Mouse (Mus musculus): ENCODE data around the gene 1110065P20Rik.

1110065P20Rik gene

GRCm38 (mm10) chr4:124850933-124851658 lies at the start of gene 1110065P20Rik:
TSS of gene 1110065P20Rik (minus strand) at chr4:124851196.
- DNase-seq (ENCODE audit: low spot score) = peak; percentile 62

DNA sequence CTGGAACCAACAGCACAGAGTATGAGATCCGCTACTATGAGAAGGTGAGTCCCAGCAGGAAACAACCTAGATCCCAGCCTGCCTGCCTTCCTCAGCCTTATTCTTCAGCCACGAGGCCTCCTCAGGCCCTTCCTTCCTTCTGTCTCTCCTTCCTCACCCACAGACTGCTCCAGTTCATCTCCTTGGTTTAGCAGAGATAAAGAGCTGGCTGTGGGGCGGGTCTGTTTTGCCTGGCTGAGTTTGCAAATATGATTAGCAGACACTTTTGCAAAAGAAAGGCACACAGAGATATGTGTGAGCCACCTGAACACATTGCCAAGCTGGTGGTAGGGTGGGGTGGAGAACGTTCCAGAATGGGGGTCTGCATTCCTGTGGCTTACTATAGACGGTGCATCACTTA lies 48.9 kb upstream of the 1110065P20Rik start:
- DNase-seq (ENCODE audit: low spot score) = no peak

GRCm38 (mm10) chr4:124898428-124898827 lies 47.4 kb upstream of the 1110065P20Rik start:
- DNase-seq (ENCODE audit: low spot score) = no peak

DNA sequence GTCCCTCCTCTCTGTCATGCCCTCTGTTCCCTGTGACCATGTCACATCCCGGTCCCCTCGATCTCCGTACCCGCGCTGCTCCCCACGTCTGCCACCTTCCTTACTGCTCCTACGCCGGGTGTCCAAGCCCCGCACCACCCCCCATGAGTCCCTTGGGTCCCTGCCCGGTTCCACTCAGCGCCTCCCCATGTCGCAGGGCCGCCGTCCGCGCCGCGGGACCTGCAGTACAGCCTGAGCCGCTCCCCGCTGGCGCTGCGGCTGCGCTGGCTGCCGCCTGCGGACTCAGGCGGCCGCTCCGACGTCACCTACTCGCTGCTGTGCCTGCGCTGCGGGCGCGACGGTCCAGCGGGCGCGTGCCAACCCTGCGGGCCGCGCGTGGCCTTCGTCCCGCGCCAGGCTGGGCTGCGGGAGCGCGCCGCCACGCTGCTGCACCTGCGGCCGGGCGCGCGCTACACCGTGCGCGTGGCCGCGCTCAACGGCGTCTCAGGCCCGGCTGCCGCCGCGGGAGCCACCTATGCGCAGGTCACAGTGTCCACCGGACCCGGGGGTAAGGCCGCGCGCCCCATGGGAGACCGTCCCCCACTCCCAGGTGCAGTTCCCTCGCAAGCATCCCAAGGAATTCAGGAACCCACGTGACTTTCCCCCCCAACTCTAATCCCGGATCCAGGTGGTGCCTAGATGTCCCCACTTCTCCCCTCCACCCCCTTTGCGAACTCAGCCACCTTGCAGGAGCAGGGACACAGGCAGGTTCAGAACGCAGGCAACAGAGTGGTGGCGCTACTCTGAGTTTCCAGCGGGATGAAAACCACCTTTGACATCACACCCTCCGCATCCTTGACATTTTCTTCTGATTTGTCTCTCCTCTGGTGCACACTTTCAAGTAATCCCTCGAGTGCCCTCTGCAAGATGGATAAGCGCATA lies 43.8 kb upstream of the 1110065P20Rik start:
- DNase-seq (ENCODE audit: low spot score) = peak; percentile 35

DNA sequence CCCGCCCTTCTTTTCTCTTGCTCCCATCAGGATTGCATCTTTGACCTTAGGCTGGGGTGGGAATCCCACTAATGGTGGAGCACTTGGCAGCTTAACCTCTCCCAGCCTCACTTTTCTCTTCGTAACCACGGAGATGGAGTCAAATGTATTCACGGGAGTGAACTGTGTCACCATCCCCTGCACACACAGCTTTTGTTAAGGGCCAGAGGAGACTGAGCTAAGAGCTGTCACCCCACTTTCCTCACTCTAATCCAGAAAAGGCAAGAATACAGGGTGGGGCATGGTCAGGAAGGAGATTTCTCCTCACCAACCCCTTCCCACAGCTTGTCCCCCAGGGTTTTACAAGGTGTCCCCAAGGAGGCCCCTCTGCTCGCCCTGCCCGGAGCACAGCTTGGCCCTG lies 42.8 kb upstream of the 1110065P20Rik start:
- DNase-seq (ENCODE audit: low spot score) = no peak

DNA sequence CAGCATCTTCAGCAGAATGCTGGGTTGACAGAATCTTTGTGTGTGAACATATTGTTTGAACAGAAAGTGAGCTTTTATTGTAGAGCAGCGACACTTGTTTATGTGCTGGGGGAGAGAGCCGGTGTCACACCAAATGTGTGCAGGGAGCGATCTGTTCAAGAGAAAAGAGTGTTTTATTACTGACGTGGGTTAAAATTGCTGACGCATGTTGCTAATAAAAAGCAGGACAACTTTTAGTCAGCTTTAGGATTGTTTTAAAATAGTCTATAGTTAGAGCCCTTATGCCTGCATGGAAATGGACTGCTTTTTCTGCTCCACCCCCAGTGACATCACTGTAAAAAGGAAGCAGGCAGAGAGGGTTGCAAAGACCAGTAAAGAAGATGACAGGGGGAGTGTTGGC lies 39.8 kb upstream of the 1110065P20Rik start:
- DNase-seq (ENCODE audit: low spot score) = no peak

- no peak for DNase-seq (ENCODE audit: low spot score)
Observed at GRCm38 (mm10) chr4:124889935-124890334, 38.9 kb upstream of the 1110065P20Rik start.

- DNase-seq (ENCODE audit: low spot score) = no peak
Observed at GRCm38 (mm10) chr4:124888702-124889101, 37.7 kb upstream of the 1110065P20Rik start.

DNA sequence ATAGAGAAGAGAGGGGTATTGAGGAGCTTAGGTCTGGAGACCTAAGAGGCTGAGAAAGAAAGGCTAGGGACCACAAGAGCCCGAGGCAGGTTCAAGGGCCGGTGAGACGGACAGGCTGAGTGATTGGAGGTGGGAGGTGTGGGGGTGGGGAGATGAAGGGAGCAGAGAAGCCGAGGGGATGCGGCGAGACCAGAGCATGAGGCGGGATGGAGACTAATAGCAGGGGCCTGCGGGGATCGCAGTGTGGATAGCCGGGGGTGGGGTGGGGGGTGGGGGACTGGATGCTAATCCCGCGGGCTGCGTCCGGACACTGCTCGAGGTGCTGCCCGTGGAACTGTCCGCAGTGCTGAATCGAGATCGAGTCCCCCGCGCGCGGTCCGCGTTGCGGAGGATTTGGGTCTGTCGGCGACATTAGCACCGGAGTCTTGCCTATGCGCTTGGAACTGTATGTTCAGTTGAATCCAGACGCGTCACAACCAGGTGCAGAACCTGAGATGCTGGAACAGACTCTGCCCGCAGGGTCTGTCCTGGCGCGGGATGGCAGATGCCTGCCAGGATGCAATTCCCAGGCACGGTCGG lies 31.2 kb upstream of the 1110065P20Rik start:
- no peak for DNase-seq (ENCODE audit: low spot score)

GRCm38 (mm10) chr4:124881341-124881908 lies 30.4 kb upstream of the 1110065P20Rik start:
- peak; percentile 59 for DNase-seq (ENCODE audit: low spot score)

- DNase-seq (ENCODE audit: low spot score) = no peak
Observed at GRCm38 (mm10) chr4:124880599-124880998, 29.6 kb upstream of the 1110065P20Rik start, which contains the start of gene Epha10. TSS of gene Epha10 (plus strand) at chr4:124880899.

GRCm38 (mm10) chr4:124872719-124873118 lies 21.7 kb upstream of the 1110065P20Rik start:
- DNase-seq (ENCODE audit: low spot score) = no peak

DNA sequence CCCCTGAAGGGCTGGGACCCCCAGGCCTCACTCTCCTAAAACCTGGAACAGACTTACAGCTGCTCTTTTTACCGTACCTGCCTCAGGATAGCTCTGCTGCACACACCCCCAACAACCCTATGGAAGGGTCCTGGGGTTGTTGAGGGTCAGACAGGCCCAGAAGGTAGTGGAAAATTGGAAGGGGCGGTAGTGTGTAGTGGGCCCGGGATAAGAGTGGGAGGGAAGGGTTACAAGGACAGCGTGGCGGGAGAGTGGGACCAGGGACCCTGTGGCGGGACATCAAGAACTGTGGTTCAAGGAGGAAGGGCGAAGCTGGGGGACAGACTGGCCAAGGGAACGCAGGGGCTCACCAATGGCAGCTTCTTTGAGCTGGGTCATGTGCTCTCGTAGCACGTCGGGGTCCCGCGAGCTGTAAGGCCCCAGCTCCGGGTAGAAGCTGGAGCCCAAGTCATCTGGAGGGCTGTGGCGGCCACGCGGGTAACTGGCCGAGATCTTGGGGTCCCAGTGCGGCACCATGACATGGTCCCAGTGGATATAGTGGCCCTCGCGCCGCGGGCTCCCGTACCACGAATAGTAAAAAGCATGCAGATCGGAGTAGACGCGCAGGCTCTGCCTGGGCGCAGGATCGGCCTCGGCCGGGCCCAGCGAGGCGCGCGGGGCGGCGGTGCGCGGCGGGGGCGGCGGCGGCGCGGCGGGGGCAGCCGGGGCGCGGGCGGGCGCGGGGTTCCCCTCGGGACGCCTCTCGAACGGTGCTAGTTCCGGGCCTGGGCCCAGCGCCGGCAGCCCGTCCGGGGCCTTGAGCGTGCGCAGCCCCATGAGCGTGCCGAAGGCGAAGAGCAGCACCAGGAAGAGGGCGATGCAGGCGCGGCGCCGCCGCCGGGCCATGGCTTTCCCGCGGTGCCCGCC lies 10.5 kb upstream of the 1110065P20Rik start, which contains the start of gene Maneal:
Gene Maneal, minus strand, starts transcription at position 889 of the 906 bp plus-strand sequence.
- no peak for DNase-seq (ENCODE audit: low spot score)

DNA sequence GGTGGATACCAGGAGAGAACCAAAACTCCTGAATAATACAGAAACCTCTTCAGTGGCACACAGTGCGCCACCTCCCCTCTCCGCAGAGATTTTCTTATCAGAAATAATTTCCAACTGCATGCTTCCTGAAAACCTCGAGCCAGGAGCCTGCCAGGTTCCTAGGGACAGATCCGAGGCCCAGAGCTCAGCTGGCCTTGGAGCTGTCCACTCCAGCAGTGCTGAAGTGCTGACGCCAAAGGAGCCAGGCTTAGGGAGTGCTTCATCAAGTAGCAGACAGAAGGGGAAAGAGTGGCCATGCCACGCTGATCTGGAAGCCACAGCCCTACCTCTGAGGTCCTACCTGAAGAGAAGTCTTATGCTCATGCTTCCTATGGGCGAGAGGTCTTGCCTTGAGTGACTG lies 9.4 kb upstream of the 1110065P20Rik start:
- no peak for DNase-seq (ENCODE audit: low spot score)

DNA sequence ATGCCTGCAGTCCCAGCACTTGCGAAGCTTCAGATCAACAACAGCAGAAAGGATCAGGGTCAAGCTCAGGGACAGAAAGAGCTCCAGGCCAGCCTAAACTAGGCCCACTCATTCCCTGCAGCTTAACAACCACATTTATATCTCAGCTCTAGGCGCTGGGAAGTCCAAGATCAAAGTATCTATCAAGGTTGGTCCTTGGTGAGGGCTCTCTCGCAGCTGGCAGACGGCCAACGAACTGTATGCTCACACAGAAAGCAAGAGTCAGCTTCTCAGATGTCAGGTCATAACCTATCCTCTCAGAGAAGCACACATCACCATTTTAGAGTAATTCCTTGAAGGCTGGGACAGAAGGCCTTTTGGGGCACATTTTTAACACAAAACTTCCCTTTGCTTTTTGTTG lies 7.4 kb upstream of the 1110065P20Rik start:
- DNase-seq (ENCODE audit: low spot score) = no peak

GRCm38 (mm10) chr4:124856294-124856693 lies 5.3 kb upstream of the 1110065P20Rik start:
- no peak for DNase-seq (ENCODE audit: low spot score)

DNA sequence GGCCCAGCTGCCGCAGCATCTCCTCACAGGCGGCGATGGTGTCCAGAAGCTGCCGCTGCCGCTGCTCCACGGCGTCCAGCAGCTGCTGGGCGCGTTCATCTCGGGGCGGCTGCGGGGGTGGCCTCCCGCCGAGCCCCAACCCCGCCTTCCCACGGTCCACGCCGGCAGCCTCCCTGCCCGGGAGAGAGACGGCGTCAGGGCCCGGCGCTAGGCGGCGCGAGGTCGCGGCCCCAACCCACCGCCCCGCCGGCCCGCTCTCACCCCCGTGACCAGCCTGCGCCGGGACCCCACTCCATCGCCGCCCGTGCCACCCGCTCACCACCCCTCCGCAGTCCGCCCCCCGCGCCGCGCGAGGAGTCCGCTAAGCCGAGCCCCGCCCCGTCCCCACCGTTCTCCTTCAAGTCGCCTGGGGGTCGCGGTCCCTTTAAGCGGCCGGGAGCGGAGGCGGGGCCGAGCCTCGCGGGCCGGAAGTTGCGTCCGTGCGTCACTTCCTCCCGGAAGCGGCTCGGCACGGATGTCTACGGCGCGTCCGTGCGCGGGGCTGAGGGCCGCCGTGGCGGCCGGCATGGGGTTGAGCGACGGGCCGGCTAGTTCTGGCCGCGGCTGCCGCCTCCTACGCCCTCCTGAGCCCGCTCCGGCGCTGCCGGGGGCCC lies 609 bp downstream of the 1110065P20Rik start, which contains the start of gene Yrdc:
Gene Yrdc, plus strand, starts transcription at position 419 of the 653 bp plus-strand sequence.
- peak; percentile 86 for DNase-seq (ENCODE audit: low spot score)

GRCm38 (mm10) chr4:124849631-124850260 lies 1.2 kb downstream of the 1110065P20Rik start:
- DNase-seq (ENCODE audit: low spot score) = peak; percentile 71

DNA sequence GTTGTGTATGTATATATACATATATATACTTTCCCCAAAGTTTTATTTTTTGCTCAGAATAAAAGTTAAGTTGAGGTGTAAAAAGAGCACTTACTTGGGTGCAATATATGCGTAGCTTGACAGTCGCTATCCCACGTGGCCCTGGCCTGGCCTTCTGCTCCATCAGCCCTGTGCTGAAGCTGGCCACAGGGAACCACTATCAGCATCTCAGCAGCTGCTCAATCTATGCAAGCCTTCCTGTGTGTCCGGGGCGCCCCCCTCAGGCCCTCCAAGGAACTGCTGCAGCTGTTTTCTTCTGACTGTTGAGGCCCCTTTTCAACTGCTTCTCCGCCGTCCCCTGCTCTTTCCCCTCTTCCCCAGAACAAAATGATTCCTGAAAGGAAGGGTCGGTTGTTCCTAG lies 3.4 kb downstream of the 1110065P20Rik start:
- peak; percentile 80 for DNase-seq (ENCODE audit: low spot score)

DNA sequence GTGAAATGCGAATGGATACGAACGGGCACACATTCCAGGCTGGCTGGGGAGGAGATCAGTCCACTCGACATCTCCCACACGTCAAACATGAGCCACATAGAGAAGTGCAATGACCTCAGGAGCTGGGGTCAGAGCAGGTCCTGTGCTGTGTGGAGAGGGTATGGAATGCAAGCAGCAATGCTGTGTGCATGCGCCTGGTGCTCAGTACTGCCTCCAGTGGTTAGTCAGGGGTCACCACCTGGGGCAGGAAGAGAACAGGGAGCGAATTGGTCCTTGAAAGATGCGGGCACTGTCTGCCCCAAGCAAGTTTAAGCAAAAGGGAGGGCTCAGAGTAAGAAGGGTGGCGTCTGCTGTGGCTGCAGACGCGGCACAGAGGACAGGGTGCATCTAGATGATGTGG lies 7.5 kb downstream of the 1110065P20Rik start:
- no peak for DNase-seq (ENCODE audit: low spot score)
